Mouse (Mus musculus) forebrain, postnatal 0 days (tissue): Measurements from ENCODE around the gene Fetub. TPM values are rescaled to one million over a fixed set of nuclear protein-coding genes. Genes with fewer than 3 reads are reported as not detected.
"Not testable (repeated sequence)": the region's sequence is repeated elsewhere in the genome, so short reads cannot be mapped to it uniquely, and the experiment has no call there.

Experiments
- ATAC-seq: fragments of 200-750 bp; cut with Nextera tagmentation; 2 replicates; pipeline ENCODE4 v1.8.0; 2017; ENCODE audit warnings: mild to moderate bottlenecking, moderate library complexity
- DNase-seq: peaks from one replicate; pipeline ENCODE4 v3.0.0-alpha.2; 2015
- H3K27ac ChIP-seq: fragments of 300-500 bp; sonication (generic); 2 replicates; pipeline ENCODE4 v1.5.1; 2014; ENCODE audit warnings: low read depth, mild to moderate bottlenecking, antibody characterized with exemption, low read length, moderate library complexity, mixed read lengths
- H3K27me3 ChIP-seq: fragments of 300-500 bp; sonication (generic); 2 replicates; pipeline ENCODE4 v1.6.1; 2014; ENCODE audit warnings: mild to moderate bottlenecking, low read length, mixed read lengths; ENCODE audit not compliant: insufficient read depth
- H3K36me3 ChIP-seq: fragments of 300-500 bp; sonication (generic); 2 replicates; pipeline ENCODE4 v1.6.1; 2014; ENCODE audit warnings: mild to moderate bottlenecking, moderate library complexity; ENCODE audit not compliant: insufficient read depth
- H3K4me1 ChIP-seq: fragments of 300-500 bp; sonication (generic); 2 replicates; pipeline ENCODE4 v1.6.1; 2014; ENCODE audit warnings: antibody characterized with exemption; ENCODE audit not compliant: insufficient read depth
- H3K4me2 ChIP-seq: fragments of 300-500 bp; sonication (generic); 2 replicates; pipeline ENCODE4 v1.6.1; 2014; ENCODE audit warnings: low read depth, mild to moderate bottlenecking, moderate library complexity
- H3K4me3 ChIP-seq: fragments of 300-500 bp; sonication (generic); 2 replicates; pipeline ENCODE4 v1.5.1; 2014; ENCODE audit warnings: low read depth, low read length, mixed read lengths
- H3K9ac ChIP-seq: fragments of 300-500 bp; sonication (generic); 2 replicates; pipeline ENCODE4 v1.6.1; 2014; ENCODE audit warnings: mild to moderate bottlenecking
- H3K9me3 ChIP-seq: fragments of 300-500 bp; sonication (generic); 2 replicates; pipeline ENCODE4 v1.6.1; 2016; ENCODE audit warnings: low read length
- CTCF ChIP-seq: sonication (generic); IDR thresholded peaks from 2 replicates; pipeline ENCODE4 v1.5.1; 2016; ENCODE audit warnings: antibody characterized with exemption, control low read depth, low read depth
- WGBS: fragments of 180-500 bp; shearing (Covaris S2); extraction: QIAGEN DNeasy Blood & Tissue Kit; methylation state at CpG from one replicate; pipeline ENCODE4 v1.1.7; 2014; 5-methylcytosine and 5-hydroxymethylcytosine counted together
- polyA plus RNA-seq: library from polyadenylated mRNA; unstranded; fragments of >200 nt; fragmentation: Nextera tagmentation; extraction: Ambion mirVana; gene quantifications from 2 replicates; pipeline ENCODE4 v1.2.1, GENCODE M21; 2015
- total RNA-seq: library from RNA; depleted of rRNA; stranded (reverse); fragments of >200 nt; gene quantifications from 2 replicates; pipeline ENCODE4 v1.2.3, GENCODE M21; 2014

Fetub gene
- total and polyA plus RNA-seq, 2 experiments from 2014 or later, result 0.15 TPM; not detected in 1

DNA sequence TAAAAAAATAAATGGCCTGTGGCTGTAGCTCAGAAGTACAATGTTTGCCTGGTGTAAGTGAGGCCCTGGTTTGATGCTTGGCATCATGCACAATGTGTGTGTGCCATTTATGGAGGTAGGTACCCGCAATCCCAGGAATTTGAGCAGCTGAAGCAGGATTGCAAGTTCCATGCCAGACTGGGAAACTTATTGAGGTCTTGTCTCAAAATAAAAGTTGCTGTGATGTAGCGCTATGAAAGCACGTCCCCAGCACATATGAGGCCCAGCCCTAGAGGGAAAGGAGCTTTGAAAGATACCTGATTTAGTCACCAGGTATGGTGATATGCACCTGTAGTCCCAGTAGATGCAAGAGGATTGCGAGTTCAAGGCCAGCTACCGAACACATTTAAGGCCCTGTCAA is 3.6 kb downstream of the Fetub start:
- ATAC-seq (no peak), DNase-seq (no peak)
- Histone ChIP-seq H3K4me3 (no peak overlapping the region), H3K36me3 (no peaks in the 10 kb centered on the region), H3K4me2 (no peak overlapping the region), H3K9ac (no peak overlapping the region), H3K27me3 (no peaks in the 10 kb centered on the region), H3K9me3 (no peaks in the 10 kb centered on the region), H3K27ac (no peak overlapping the region), H3K4me1 (no peaks in the 10 kb centered on the region)
- TF ChIP-seq CTCF, result no peak
- 94% methylated on average over 5 of the region's 5 CpGs for WGBS

- no peak for DNase-seq
- Histone ChIP-seq H3K4me3 (no peak overlapping the region), H3K4me2 (no peak overlapping the region), H3K9me3 (no peaks in the 10 kb centered on the region), H3K4me1 (no peaks in the 10 kb centered on the region), H3K27me3 (no peaks in the 10 kb centered on the region), H3K27ac (no peak overlapping the region), H3K36me3 (no peaks in the 10 kb centered on the region), H3K9ac (no peak overlapping the region)
- 86% methylated on average over 4 of the region's 4 CpGs for WGBS
- ATAC-seq, result no peak
- no peak for TF ChIP-seq CTCF
These were observed 4.3 kb downstream of the Fetub start for GRCm38 (mm10) chr16:22922433-22922832.

GRCm38 (mm10) chr16:22929575-22929974 is 11.4 kb downstream of the Fetub start:
- peak; percentile 66 for ATAC-seq
- Histone ChIP-seq H3K36me3 (no peaks in the 10 kb centered on the region), H3K27me3 (no peaks in the 10 kb centered on the region), H3K9me3 (no peaks in the 10 kb centered on the region), H3K4me2 (no peak overlapping the region), H3K27ac (no peak overlapping the region), H3K4me3 (no peak overlapping the region), H3K4me1 (no peaks in the 10 kb centered on the region), H3K9ac (no peak overlapping the region)
- DNase-seq, result peak; percentile 35
- TF ChIP-seq CTCF, result no peak
- WGBS, result 60% methylated on average over 6 of the region's 6 CpGs

DNA sequence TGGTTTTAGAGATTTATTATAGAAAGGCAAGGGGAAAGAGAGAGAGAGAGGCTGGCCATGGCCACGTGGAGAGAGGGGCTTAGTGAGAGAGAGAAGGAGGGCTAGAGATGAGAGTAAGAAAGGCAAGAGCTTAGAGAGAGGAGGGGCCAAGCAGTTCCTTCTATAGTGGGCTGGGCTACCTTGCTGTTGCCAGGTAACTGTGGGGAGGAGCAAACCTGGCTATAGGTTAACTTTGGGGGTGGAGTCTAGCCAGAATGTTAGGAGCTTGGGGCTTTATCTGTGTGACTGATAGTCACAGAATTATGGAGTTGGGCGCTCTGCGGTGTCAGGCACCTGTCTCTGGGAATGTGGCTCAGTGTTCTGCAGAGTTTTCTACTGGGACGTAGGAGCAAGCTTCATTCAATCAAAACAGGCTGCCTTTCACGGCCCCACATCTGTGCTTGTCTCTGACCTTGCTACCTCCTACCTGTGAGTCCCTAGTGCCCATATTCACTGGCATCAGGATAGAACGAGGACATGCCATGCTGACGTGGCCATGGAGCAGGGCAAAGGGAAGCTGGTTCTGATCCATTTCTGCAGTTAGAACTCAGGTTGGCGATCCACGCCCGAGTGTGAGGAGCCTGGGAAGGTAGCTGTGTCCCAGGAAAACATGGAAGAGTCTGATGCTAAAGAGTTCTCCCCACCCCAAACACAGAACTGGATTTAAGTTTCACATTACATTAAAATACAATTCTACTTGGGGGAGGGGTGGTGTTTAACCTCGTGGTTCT is 13.5 kb downstream of the Fetub start:
- Histone ChIP-seq H3K4me1 (no peaks in the 10 kb centered on the region), H3K27ac (no peak overlapping the region), H3K4me3 (no peak overlapping the region), H3K36me3 (no peaks in the 10 kb centered on the region), H3K27me3 (no peaks in the 10 kb centered on the region), H3K9me3 (no peaks in the 10 kb centered on the region), H3K4me2 (no peak overlapping the region), H3K9ac (no peak overlapping the region)
- 84% methylated on average over 11 of the region's 11 CpGs for WGBS
- ATAC-seq (no peak), DNase-seq (no peak)
- no peak for TF ChIP-seq CTCF

DNA sequence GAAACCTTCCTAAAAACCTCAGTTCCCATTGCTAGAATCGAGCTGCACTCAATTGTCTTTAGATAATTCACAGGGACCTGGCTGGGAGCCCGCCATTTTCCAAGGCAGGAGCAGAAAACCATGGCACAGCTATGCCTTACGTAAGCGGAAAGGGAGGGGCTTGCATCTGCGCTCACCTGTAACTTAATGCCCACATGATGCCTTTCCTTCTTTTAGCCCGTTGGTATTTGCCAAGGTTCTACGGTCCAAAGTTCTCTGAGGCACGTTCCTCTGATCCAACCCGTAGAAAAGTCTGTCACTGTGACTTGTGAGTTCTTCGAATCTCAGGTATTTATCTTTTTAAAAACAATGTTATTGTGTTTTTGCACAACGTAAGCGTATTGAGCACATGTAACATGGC is 19.5 kb downstream of the Fetub start:
- no peak for TF ChIP-seq CTCF
- no peak overlapping the region for H3K9ac ChIP-seq
- no peak overlapping the region for H3K27ac ChIP-seq
- ATAC-seq, result no peak
- no peaks in the 10 kb centered on the region for H3K4me1 ChIP-seq
- DNase-seq, result no peak
- H3K27me3 ChIP-seq, result no peaks in the 10 kb centered on the region
- H3K9me3 ChIP-seq, result no peaks in the 10 kb centered on the region
- H3K36me3 ChIP-seq, result no peaks in the 10 kb centered on the region
- no peak overlapping the region for H3K4me2 ChIP-seq
- H3K4me3 ChIP-seq, result no peak overlapping the region
- WGBS, result 91% methylated on average over 12 of the region's 12 CpGs

DNA sequence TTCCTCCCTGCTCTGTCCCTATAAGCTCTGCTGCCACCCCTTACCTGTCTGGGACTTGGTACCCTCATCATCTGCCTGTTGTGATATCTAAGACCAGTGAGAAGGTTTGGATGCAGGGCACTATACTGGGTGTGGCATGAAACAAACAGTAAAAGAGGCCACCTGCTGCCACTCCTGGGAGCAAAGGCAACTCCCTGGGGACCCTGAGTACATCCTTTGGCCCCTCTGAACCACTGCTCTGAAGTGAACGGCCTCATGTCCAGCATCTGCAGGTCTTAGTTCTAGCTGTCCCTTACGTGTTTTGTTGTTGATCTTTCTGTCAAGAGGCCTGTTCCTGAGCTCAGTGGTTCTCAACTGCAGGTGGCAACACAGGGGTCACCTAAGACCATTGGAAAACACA is 20.4 kb downstream of the Fetub start:
- H3K27ac ChIP-seq, result no peak overlapping the region
- no peak overlapping the region for H3K4me3 ChIP-seq
- no peaks in the 10 kb centered on the region for H3K4me1 ChIP-seq
- TF ChIP-seq CTCF, result no peak
- H3K27me3 ChIP-seq, result no peaks in the 10 kb centered on the region
- H3K9me3 ChIP-seq, result no peaks in the 10 kb centered on the region
- H3K4me2 ChIP-seq, result no peak overlapping the region
- 81% methylated on average over 2 of the region's 2 CpGs for WGBS
- ATAC-seq (no peak), DNase-seq (no peak)
- no peaks in the 10 kb centered on the region for H3K36me3 ChIP-seq
- no peak overlapping the region for H3K9ac ChIP-seq

DNA sequence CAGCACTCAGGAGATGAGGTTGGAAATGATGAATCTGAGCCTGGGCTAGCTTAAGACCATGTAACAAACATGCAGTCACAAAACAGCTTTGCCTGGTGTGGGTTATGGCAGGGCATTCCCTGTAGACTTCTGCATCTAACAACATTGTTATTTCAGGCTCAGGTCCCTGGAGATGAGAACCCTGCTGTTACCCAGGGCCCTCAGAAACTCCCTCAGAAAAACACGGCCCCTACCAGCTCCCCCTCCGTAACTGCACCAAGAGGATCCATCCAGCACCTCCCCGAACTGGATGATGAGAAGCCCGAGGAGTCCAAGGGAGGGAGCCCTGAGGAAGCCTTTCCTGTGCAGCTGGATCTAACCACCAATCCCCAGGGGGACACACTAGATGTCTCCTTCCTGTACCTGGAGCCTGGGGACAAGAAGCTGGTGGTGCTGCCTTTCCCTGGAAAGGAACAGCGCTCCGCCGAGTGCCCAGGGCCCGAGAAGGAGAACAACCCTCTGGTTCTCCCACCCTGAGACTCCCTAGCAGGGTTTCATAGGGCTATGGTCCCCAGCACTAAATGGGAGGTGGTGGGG is 21.1 kb downstream of the Fetub start:
- no peak for TF ChIP-seq CTCF
- no peaks in the 10 kb centered on the region for H3K4me1 ChIP-seq
- H3K4me2 ChIP-seq, result no peak overlapping the region
- H3K9me3 ChIP-seq, result no peaks in the 10 kb centered on the region
- no peak overlapping the region for H3K4me3 ChIP-seq
- ATAC-seq (no peak), DNase-seq (no peak)
- no peaks in the 10 kb centered on the region for H3K36me3 ChIP-seq
- no peak overlapping the region for H3K27ac ChIP-seq
- H3K27me3 ChIP-seq, result no peaks in the 10 kb centered on the region
- 85% methylated on average over 8 of the region's 8 CpGs for WGBS
- no peak overlapping the region for H3K9ac ChIP-seq

DNA sequence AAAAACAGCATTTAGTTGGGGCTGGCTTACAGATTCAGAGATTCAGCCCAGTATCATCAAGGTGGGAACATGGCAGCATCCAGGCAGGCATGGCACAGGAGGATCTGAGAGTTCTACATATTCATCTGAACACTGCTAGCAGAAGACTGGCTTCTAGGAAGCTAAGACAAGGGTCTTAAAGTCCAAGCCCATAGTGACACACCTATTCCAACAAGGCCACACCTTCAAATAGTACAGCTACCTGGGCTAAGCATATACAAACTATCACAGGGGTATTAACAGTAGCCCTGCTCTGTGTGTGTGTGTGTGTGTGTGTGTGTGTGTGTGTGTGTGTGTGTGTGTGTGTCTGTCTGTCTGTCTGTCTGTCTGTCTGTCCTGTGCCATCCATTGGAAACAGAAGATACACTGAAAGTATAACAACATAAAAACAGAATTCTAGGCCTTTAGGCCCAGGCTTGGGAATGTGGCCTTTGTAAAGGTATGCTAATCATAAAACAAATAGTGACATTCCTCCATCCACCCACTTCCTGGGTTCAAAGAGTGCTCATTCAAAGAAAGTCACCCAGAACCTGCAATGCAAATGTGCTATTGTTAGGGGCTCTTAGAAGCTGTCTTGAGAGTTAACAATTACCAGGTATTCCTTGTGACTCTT is 23.8 kb downstream of the Fetub start:
- not testable (repeated sequence) for H3K27ac ChIP-seq, H3K9me3 ChIP-seq, H3K9ac ChIP-seq, H3K4me1 ChIP-seq, H3K4me2 ChIP-seq, H3K4me3 ChIP-seq, H3K27me3 ChIP-seq, DNase-seq, ATAC-seq, H3K36me3 ChIP-seq
